Mouse (Mus musculus): ENCODE results near the gene Etl4. TPM values are rescaled to one million over a fixed set of nuclear protein-coding genes. Genes with fewer than 3 reads are reported as not detected.

Etl4 gene
- polyA plus RNA-seq, 2 experiments = 2.2 to 2.3 TPM

DNA sequence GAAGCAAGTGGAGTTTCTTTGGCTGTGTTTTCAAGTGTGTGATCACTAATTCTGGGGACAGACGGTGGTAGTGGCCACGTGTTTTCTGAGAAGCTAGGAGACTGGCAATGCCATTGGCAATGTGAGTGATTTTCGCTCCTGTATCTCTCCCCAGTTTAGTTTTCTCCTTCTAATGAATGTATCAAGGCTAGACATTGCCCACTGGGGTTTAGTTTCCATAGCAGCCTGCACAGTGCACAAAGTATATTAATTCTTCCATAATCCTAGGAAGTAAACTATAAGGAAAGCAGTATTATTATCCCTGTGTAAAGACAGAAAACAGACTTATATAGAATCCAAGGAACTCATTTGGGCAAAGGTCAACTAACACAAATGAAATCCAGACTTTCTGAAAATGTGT, 852.2 kb downstream of the Etl4 start:
- Histone ChIP-seq H3K9me3 (ENCODE audit: control insufficient read depth, low read length) (no peaks in the 10 kb centered on the region), H3K4me2 (ENCODE audit: low read depth) (no peak overlapping the region), H3K27me3 (ENCODE audit: control insufficient read depth, insufficient read depth, low read length) (no peaks in the 10 kb centered on the region), H3K4me1 (replicated peaks; ENCODE audit: control insufficient read depth in 2 of 2, insufficient read depth in 2 of 2, low read length in 1 of 2) (no peaks in the 10 kb centered on the region), H3K4me3 (ENCODE audit: insufficient read depth in 1 of 2, low read depth in 2 of 2, low read length in 2 of 2) (no peak overlapping the region), H3K9ac (replicated peaks) (no peak overlapping the region), H3K27ac (no peak overlapping the region), H3K36me3 (replicated peaks; ENCODE audit: control insufficient read depth, insufficient read depth, low read depth) (no peaks in the 10 kb centered on the region)
- 64% methylated on average over 3 of the region's 3 CpGs for WGBS (ENCODE audit: insufficient replicate concordance)
- no peak for TF ChIP-seq EP300 (IDR thresholded peaks at IDR 0.05; ENCODE audit: low read depth)
- no peak for TF ChIP-seq CTCF (IDR thresholded peaks at IDR 0.05; ENCODE audit: low read depth)
- no peak for DNase-seq (ENCODE audit: low read depth in 3 of 3, low spot score in 3 of 3)
- ATAC-seq (ENCODE audit: insufficient read depth) = no peak

DNA sequence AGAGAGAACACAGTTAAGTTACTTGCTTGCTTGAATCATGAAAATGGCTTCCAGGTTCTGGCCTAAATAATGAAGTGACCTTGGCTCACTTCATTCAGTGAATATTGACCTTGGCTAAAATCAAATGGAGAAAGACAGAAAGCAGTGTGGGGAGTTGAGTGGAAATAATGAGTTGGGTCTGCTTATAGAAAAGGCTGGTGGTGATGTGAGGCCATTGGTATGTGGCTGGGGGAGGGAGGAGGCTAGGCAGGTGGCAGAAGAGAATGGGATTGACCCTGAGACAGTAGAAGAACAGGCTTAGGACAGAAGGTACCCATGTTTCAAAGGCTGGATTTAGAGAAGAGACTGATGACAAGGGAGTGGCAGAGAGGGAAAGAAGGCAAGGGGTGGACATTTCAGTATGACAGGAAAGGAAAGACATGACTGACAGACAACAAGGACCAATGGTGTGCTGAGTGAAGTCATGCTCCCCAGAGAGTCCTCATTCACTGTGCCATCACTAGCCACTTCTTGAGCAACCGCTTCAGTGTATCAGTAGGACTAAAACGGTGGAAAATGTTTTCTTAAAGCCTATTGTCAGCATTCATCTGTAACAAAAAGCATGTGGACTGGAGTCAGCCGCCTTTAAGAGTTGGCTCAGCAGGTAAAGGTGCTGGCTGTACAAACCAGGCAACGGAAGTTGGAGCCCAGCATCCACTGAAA, 854.1 kb downstream of the Etl4 start:
- DNase-seq (ENCODE audit: low read depth in 3 of 3, low spot score in 3 of 3) = no peak
- no peaks in the 10 kb centered on the region for H3K36me3 ChIP-seq (replicated peaks; ENCODE audit: control insufficient read depth, insufficient read depth, low read depth)
- no peak for TF ChIP-seq CTCF (IDR thresholded peaks at IDR 0.05; ENCODE audit: low read depth)
- TF ChIP-seq EP300 (IDR thresholded peaks at IDR 0.05; ENCODE audit: low read depth) = no peak
- 61% methylated on average over 4 of the region's 4 CpGs for WGBS (ENCODE audit: insufficient replicate concordance)
- H3K27me3 ChIP-seq (ENCODE audit: control insufficient read depth, insufficient read depth, low read length) = no peaks in the 10 kb centered on the region
- no peak for ATAC-seq (ENCODE audit: insufficient read depth)
- no peak overlapping the region for H3K4me3 ChIP-seq (ENCODE audit: insufficient read depth in 1 of 2, low read depth in 2 of 2, low read length in 2 of 2)
- H3K4me1 ChIP-seq (replicated peaks; ENCODE audit: control insufficient read depth in 2 of 2, insufficient read depth in 2 of 2, low read length in 1 of 2) = no peaks in the 10 kb centered on the region
- H3K9me3 ChIP-seq (ENCODE audit: control insufficient read depth, low read length) = no peaks in the 10 kb centered on the region
- H3K4me2 ChIP-seq (ENCODE audit: low read depth) = no peak overlapping the region
- no peak overlapping the region for H3K9ac ChIP-seq (replicated peaks)
- H3K27ac ChIP-seq = no peak overlapping the region

DNA sequence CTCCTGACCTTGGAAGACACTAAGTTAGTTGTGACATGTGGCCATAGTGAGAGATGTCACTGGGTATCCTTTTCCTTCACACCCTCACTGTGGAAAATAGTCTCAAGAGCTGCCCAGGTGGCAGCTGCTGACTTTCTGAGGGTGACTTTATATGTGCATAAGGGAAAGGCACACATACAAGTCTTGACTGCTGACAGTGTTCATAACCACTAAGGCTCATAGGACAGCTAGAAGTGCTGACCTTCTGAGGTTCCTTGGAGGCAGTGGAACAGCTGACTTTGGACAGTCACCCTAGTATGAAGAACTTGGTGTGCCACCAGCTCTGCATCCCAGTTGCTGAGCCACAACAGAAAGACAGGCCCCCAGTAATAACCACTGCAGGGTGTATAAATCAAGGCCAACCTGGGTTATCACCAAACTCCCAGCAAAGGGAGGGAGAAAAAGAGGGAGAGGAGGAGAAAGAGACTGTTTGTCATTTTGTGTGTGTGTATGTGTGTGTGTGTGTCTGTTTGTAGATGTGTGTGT, 855.0 kb downstream of the Etl4 start:
- Histone ChIP-seq H3K4me3 (ENCODE audit: insufficient read depth in 1 of 2, low read depth in 2 of 2, low read length in 2 of 2) (no peak overlapping the region), H3K4me2 (ENCODE audit: low read depth) (no peak overlapping the region), H3K9me3 (ENCODE audit: control insufficient read depth, low read length) (no peaks in the 10 kb centered on the region), H3K36me3 (replicated peaks; ENCODE audit: control insufficient read depth, insufficient read depth, low read depth) (no peaks in the 10 kb centered on the region), H3K4me1 (replicated peaks; ENCODE audit: control insufficient read depth in 2 of 2, insufficient read depth in 2 of 2, low read length in 1 of 2) (no peaks in the 10 kb centered on the region), H3K9ac (replicated peaks) (no peak overlapping the region), H3K27me3 (ENCODE audit: control insufficient read depth, insufficient read depth, low read length) (no peaks in the 10 kb centered on the region), H3K27ac (no peak overlapping the region)
- ATAC-seq (ENCODE audit: insufficient read depth) (no peak), DNase-seq (ENCODE audit: low read depth in 3 of 3, low spot score in 3 of 3) (no peak)
- no peak for TF ChIP-seq CTCF (IDR thresholded peaks at IDR 0.05; ENCODE audit: low read depth)
- no peak for TF ChIP-seq EP300 (IDR thresholded peaks at IDR 0.05; ENCODE audit: low read depth)

DNA sequence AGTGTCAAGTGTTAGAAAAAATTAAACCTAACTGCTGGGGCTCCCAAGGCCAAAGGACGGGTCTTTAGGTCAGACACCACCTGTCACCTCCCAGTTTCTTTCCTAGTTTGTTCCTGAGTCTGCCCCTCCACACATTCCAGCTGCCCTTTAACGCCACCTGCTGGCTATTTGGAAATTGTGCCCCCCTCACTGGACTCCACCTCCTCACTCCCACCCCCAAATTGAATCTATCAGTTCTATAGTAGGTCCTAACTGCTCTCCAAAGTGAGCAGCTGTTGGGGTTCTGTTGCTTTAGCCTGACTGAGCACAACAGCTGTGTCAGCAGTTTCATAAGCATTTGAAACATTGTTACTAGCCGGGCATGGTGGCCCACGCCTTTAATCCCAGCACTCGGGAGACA, 859.1 kb downstream of the Etl4 start:
- TF ChIP-seq CTCF (IDR thresholded peaks at IDR 0.05; ENCODE audit: low read depth) (0 out of 2 replicates have a peak, but pooled peaks have one; percentile 17), EP300 (IDR thresholded peaks at IDR 0.05; ENCODE audit: low read depth) (no peak)
- Histone ChIP-seq H3K36me3 (replicated peaks; ENCODE audit: control insufficient read depth, insufficient read depth, low read depth) (no peaks in the 10 kb centered on the region), H3K4me3 (ENCODE audit: insufficient read depth in 1 of 2, low read depth in 2 of 2, low read length in 2 of 2) (no peak overlapping the region), H3K4me2 (ENCODE audit: low read depth) (no peak overlapping the region), H3K27ac (no peak overlapping the region), H3K4me1 (replicated peaks; ENCODE audit: control insufficient read depth in 2 of 2, insufficient read depth in 2 of 2, low read length in 1 of 2) (no peaks in the 10 kb centered on the region), H3K27me3 (ENCODE audit: control insufficient read depth, insufficient read depth, low read length) (no peaks in the 10 kb centered on the region), H3K9me3 (ENCODE audit: control insufficient read depth, low read length) (no peaks in the 10 kb centered on the region), H3K9ac (replicated peaks) (no peak overlapping the region)
- ATAC-seq (ENCODE audit: insufficient read depth) (no peak), DNase-seq (ENCODE audit: low read depth in 3 of 3, low spot score in 3 of 3) (no peak)
- WGBS (ENCODE audit: insufficient replicate concordance) = 51% methylated on average over 5 of the region's 5 CpGs

DNA sequence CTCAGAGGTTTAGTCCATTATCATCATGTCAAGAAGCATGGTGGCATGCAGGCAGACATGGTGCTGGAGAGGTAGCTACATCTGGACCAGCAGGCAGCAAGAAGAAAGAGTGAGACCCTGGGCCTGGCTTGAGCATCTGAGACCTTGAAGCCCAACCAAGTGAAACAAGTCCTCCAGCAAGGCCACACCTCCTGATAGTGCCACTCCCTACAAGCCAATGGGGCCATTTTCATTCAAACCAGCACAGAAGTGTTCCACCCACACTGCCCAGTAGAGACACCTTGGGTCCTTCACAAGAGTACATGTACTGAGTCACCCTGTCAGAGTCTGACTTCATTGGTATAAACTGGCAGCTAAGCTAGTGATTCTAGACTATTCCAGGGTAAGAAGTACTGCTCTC, 860.6 kb downstream of the Etl4 start:
- no peak for TF ChIP-seq EP300 (IDR thresholded peaks at IDR 0.05; ENCODE audit: low read depth)
- TF ChIP-seq CTCF (IDR thresholded peaks at IDR 0.05; ENCODE audit: low read depth) = no peak
- Histone ChIP-seq H3K4me3 (ENCODE audit: insufficient read depth in 1 of 2, low read depth in 2 of 2, low read length in 2 of 2) (no peak overlapping the region), H3K27ac (no peak overlapping the region), H3K27me3 (ENCODE audit: control insufficient read depth, insufficient read depth, low read length) (no peaks in the 10 kb centered on the region), H3K9me3 (ENCODE audit: control insufficient read depth, low read length) (no peaks in the 10 kb centered on the region), H3K4me1 (replicated peaks; ENCODE audit: control insufficient read depth in 2 of 2, insufficient read depth in 2 of 2, low read length in 1 of 2) (no peaks in the 10 kb centered on the region), H3K36me3 (replicated peaks; ENCODE audit: control insufficient read depth, insufficient read depth, low read depth) (no peaks in the 10 kb centered on the region), H3K4me2 (ENCODE audit: low read depth) (no peak overlapping the region), H3K9ac (replicated peaks) (no peak overlapping the region)
- no peak for DNase-seq (ENCODE audit: low read depth in 3 of 3, low spot score in 3 of 3)
- no peak for ATAC-seq (ENCODE audit: insufficient read depth)

Measured in liver, embryonic 14.5 days (tissue).